Comparison of ENCODE assay signal across 8 mouse cellular contexts in the genomic region with DNA sequence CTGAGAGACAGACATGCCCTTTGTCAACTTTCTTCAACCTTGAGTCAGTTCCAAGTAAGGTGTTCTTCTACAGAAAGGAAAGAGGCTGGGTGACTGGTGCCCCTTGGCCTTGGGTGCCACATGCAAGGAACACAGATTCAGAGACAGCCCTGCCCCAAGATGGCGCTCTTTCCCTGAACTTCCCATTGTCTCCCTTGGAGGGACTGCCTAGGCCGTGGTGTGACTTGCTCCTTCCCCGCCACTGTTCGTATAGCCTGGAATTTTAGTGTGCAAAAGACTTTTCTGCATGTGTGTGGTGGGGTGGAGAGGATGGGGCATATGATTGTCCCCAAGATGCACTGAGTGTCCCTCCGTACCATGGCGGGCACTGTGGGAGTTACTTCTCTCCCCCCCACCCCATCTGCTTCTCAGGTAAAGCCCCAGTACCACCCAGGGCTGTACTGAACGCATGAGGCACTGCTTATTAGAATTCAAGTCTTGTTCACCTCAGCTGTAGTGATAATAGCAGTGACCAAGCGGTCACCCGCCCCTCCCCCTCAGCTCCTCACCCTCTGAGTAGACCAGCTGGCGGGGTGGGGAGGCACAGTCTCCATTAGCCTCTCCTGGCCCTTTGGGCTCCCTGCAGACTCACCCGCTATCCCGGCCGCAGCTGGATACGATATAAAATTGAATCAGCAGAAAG.
DNase-seq lines count a peak whose midpoint lies in the region; ATAC-seq and TF ChIP-seq lines count a peak whose summit lies in the region.

No protein-coding gene starts in this region.

- no peak overlapping the region for H3K4me2 ChIP-seq in liver, embryonic 11.5 days
- peak overlapping the region; percentile 32; the same call in 1 of the 2 replicates for H3K4me2 ChIP-seq in hindbrain, embryonic 12.5 days (replicated peaks)
- no peak overlapping the region for H3K4me2 ChIP-seq in midbrain, embryonic 16.5 days (ENCODE audit: low read length)

- H3K9ac ChIP-seq in liver, adult 2 months (ENCODE audit: low read depth, low read length): no peak overlapping the region
- no peak overlapping the region for H3K9ac ChIP-seq in liver, embryonic 11.5 days (ENCODE audit: low read depth, low read length)
- no peak overlapping the region for H3K9ac ChIP-seq in hindbrain, embryonic 12.5 days
- peak overlapping the region; percentile 5; the same call in 1 of the 2 replicates for H3K9ac ChIP-seq in midbrain, embryonic 16.5 days (ENCODE audit: low read depth, low read length)

- TF ChIP-seq POLR2A in liver, adult 2 months (IDR thresholded peaks at IDR 0.05; ENCODE audit: extremely low read depth, insufficient read depth, low read length): no peak

- WGBS in liver, adult 2 months: 80% methylated on average over 14 of the region's 14 CpGs
- WGBS in liver, embryonic 11.5 days: 66% methylated on average over 14 of the region's 14 CpGs
- 35% methylated on average over 14 of the region's 14 CpGs for WGBS in hindbrain, embryonic 12.5 days
- 75% methylated on average over 14 of the region's 14 CpGs for WGBS in limb, embryonic 10.5 days
- WGBS in midbrain, embryonic 16.5 days: 32% methylated on average over 14 of the region's 14 CpGs

- no peak overlapping the region for H3K4me3 ChIP-seq in liver, adult 2 months (ENCODE audit: insufficient read depth, low read depth, low read length)
- H3K4me3 ChIP-seq in liver, embryonic 11.5 days (ENCODE audit: low read depth, low read length): no peak overlapping the region
- no peak overlapping the region for H3K4me3 ChIP-seq in hindbrain, embryonic 12.5 days
- H3K4me3 ChIP-seq in limb, embryonic 10.5 days: no peak overlapping the region
- no peak overlapping the region for H3K4me3 ChIP-seq in midbrain, embryonic 16.5 days (ENCODE audit: low read depth, low read length)

- no peaks in the 10 kb centered on the region for H3K36me3 ChIP-seq in liver, adult 2 months (ENCODE audit: control insufficient read depth, insufficient read depth, low read length)
- no peaks in the 10 kb centered on the region for H3K36me3 ChIP-seq in liver, embryonic 11.5 days (ENCODE audit: control insufficient read depth, insufficient read depth, low read length)
- H3K36me3 ChIP-seq in hindbrain, embryonic 12.5 days: no peaks in the 10 kb centered on the region
- H3K36me3 ChIP-seq in limb, embryonic 10.5 days: peaks cover 9% of the 10 kb centered on the region; the same call in 1 of the 2 replicates
- 0 out of 2 replicates have a peak, but pooled peaks cover 3% of the 10 kb centered on the region for H3K36me3 ChIP-seq in midbrain, embryonic 16.5 days (ENCODE audit: control insufficient read depth, insufficient read depth, low read length)

- no peak overlapping the region for H3K27ac ChIP-seq in liver, adult 2 months (replicated peaks; ENCODE audit: insufficient read depth, low read depth, low read length)
- no peak overlapping the region for H3K27ac ChIP-seq in liver, embryonic 11.5 days (ENCODE audit: low read depth, low read length)
- H3K27ac ChIP-seq in hindbrain, embryonic 12.5 days: peak overlapping the region; percentile 91
- peak overlapping the region; percentile 54 for H3K27ac ChIP-seq in limb, embryonic 10.5 days
- peak overlapping the region; percentile 23 for H3K27ac ChIP-seq in midbrain, embryonic 16.5 days (ENCODE audit: low read length)

- H3K79me2 ChIP-seq in liver, adult 2 months (ENCODE audit: control insufficient read depth, insufficient read depth, low read length): no peaks in the 10 kb centered on the region

- peak; percentile 25 for DNase-seq in liver, adult 2 months (ENCODE audit: extremely low read depth, low read depth, low spot score)
- no peak for DNase-seq in liver, embryonic 11.5 days (ENCODE audit: low spot score)
- peak; percentile 74 to 83 for DNase-seq in adrenal gland, postnatal 36 days
- DNase-seq in frontal cortex, postnatal 25 days (ENCODE audit: low spot score in 2 of 2): peak; percentile 22 to 25
- no peak for DNase-seq in limb, embryonic 10.5 days (ENCODE audit: low spot score)

- no peaks in the 10 kb centered on the region for H3K27me3 ChIP-seq in liver, adult 2 months (ENCODE audit: control insufficient read depth, insufficient read depth, low read length)
- no peaks in the 10 kb centered on the region for H3K27me3 ChIP-seq in liver, embryonic 11.5 days (replicated peaks; ENCODE audit: control insufficient read depth, insufficient read depth, low read length)
- H3K27me3 ChIP-seq in hindbrain, embryonic 12.5 days: no peaks in the 10 kb centered on the region
- no peaks in the 10 kb centered on the region for H3K27me3 ChIP-seq in limb, embryonic 10.5 days (ENCODE audit: low read depth, poor library complexity, severe bottlenecking)
- H3K27me3 ChIP-seq in midbrain, embryonic 16.5 days (ENCODE audit: control insufficient read depth, insufficient read depth, low read depth, low read length): no peaks in the 10 kb centered on the region

- H3K4me1 ChIP-seq in liver, adult 2 months (ENCODE audit: control insufficient read depth, insufficient read depth, low read length): no peaks in the 10 kb centered on the region
- H3K4me1 ChIP-seq in liver, embryonic 11.5 days (replicated peaks; ENCODE audit: control insufficient read depth, insufficient read depth, low read length): 0 out of 2 replicates have a peak, but pooled peaks cover 2% of the 10 kb centered on the region
- peaks cover 32% of the 10 kb centered on the region for H3K4me1 ChIP-seq in hindbrain, embryonic 12.5 days
- H3K4me1 ChIP-seq in limb, embryonic 10.5 days: peaks cover 16% of the 10 kb centered on the region
- H3K4me1 ChIP-seq in midbrain, embryonic 16.5 days (ENCODE audit: control insufficient read depth, insufficient read depth, low read length): peaks cover 10% of the 10 kb centered on the region; the same call in 1 of the 2 replicates

- H3K9me3 ChIP-seq in liver, embryonic 11.5 days (ENCODE audit: control insufficient read depth, low read length): peaks cover 4% of the 10 kb centered on the region; the same call in 1 of the 2 replicates
- 0 out of 2 replicates have a peak, but pooled peaks cover 3% of the 10 kb centered on the region for H3K9me3 ChIP-seq in hindbrain, embryonic 12.5 days (replicated peaks)
- no peaks in the 10 kb centered on the region; the same call in 1 of the 2 replicates for H3K9me3 ChIP-seq in limb, embryonic 10.5 days (replicated peaks)
- H3K9me3 ChIP-seq in midbrain, embryonic 16.5 days (replicated peaks; ENCODE audit: control insufficient read depth, low read length, poor library complexity, severe bottlenecking): no peaks in the 10 kb centered on the region; the same call in 1 of the 2 replicates

- ATAC-seq in liver, embryonic 11.5 days (replicated peaks; ENCODE audit: low FRiP score): no peak
- peak; percentile 94 for ATAC-seq in hindbrain, embryonic 12.5 days (ENCODE audit: low FRiP score)
- peak; percentile 73 for ATAC-seq in midbrain, embryonic 16.5 days
- ATAC-seq in monocyte, adult 5-6 weeks (replicated peaks; ENCODE audit: insufficient number of reproducible peaks, low FRiP score, low TSS enrichment, poor library complexity, severe bottlenecking): no peak

- TF ChIP-seq CTCF in liver, adult 2 months (IDR thresholded peaks at IDR 0.05; ENCODE audit: low read depth, low read length): peak; percentile 83

Comparison
In these comparisons a context has a peak if more than half of its experiments do, and no peak if none do; other contexts are left out.
1. DNase-seq: peak in liver, adult 2 months (single experiment), adrenal gland, postnatal 36 days (2 of 2) and frontal cortex, postnatal 25 days (2 of 2); none in liver, embryonic 11.5 days (single experiment) and limb, embryonic 10.5 days (single experiment).
2. H3K27ac ChIP-seq: peak in hindbrain, embryonic 12.5 days (single experiment), limb, embryonic 10.5 days (single experiment) and midbrain, embryonic 16.5 days (single experiment); none in liver, adult 2 months (single experiment) and liver, embryonic 11.5 days (single experiment).
3. ATAC-seq: peak in hindbrain, embryonic 12.5 days (single experiment) and midbrain, embryonic 16.5 days (single experiment); none in liver, embryonic 11.5 days (single experiment) and monocyte, adult 5-6 weeks (single experiment).